Mouse (Mus musculus) limb, embryonic 11.5 days (tissue): ENCODE data around the gene Rhobtb3. TPM values are rescaled to one million over a fixed set of nuclear protein-coding genes. Genes with fewer than 3 reads are reported as not detected.
"Not testable (repeated sequence)": the region's sequence is repeated elsewhere in the genome, so short reads cannot be mapped to it uniquely, and the experiment has no call there.

ENCODE experiments used
- ATAC-seq: fragments of 200-750 bp; cut with Nextera tagmentation; 2 replicates; pipeline ENCODE4 v1.8.0; 2017; ENCODE audit warnings: low read depth; ENCODE audit not compliant: insufficient number of reproducible peaks, low FRiP score, low TSS enrichment
- DNase-seq: peaks from one replicate; pipeline ENCODE4 v3.0.0-alpha.2; 2015; ENCODE audit warnings: low spot score
- H3K27ac ChIP-seq: fragments of 300-500 bp; sonication (generic); replicated peaks from 2 replicates; pipeline ENCODE4 v1.5.1; 2014; ENCODE audit warnings: low read depth, mild to moderate bottlenecking, low read length
- H3K27me3 ChIP-seq: fragments of 300-500 bp; sonication (generic); 2 replicates; pipeline ENCODE4 v1.6.1; 2014; ENCODE audit warnings: mild to moderate bottlenecking, low read length, mixed read lengths; ENCODE audit not compliant: control insufficient read depth, insufficient read depth
- H3K36me3 ChIP-seq: fragments of 300-500 bp; sonication (generic); 2 replicates; pipeline ENCODE4 v1.6.1; 2014; ENCODE audit warnings: mild to moderate bottlenecking, low read length, moderate library complexity, mixed read lengths; ENCODE audit not compliant: control insufficient read depth, insufficient read depth
- H3K4me1 ChIP-seq: fragments of 300-500 bp; sonication (generic); 2 replicates; pipeline ENCODE4 v1.6.1; 2014; ENCODE audit warnings: low read length, mixed read lengths; ENCODE audit not compliant: control insufficient read depth, insufficient read depth
- H3K4me2 ChIP-seq: fragments of 300-500 bp; sonication (generic); 2 replicates; pipeline ENCODE4 v1.6.1; 2014; ENCODE audit warnings: low read depth, mild to moderate bottlenecking, moderate library complexity; ENCODE audit not compliant: severe bottlenecking
- H3K4me3 ChIP-seq: fragments of 300-500 bp; sonication (generic); 2 replicates; pipeline ENCODE4 v1.5.1; 2014; ENCODE audit warnings: low read depth, low read length
- H3K9ac ChIP-seq: fragments of 300-500 bp; sonication (generic); 2 replicates; pipeline ENCODE4 v1.6.1; 2014; ENCODE audit warnings: mild to moderate bottlenecking, low read length
- H3K9me3 ChIP-seq: fragments of 300-500 bp; sonication (generic); 2 replicates; pipeline ENCODE4 v1.6.1; 2016; ENCODE audit warnings: low read length; ENCODE audit not compliant: control insufficient read depth
- WGBS: fragments of 180-500 bp; shearing (Covaris S2); extraction: QIAGEN DNeasy Blood & Tissue Kit; methylation state at CpG from one replicate; pipeline ENCODE4 v1.1.7; 2014; 5-methylcytosine and 5-hydroxymethylcytosine counted together
- polyA plus RNA-seq: library from polyadenylated mRNA; unstranded; fragments of >200 nt; fragmentation: Nextera tagmentation; extraction: Ambion mirVana; gene quantifications from 2 replicates; pipeline ENCODE4 v1.2.1, GENCODE M21; 2014

Rhobtb3 gene
- polyA plus RNA-seq, 1 experiment from 2014 or later: 84.2 TPM

GRCm38 (mm10) chr13:75877907-75878306 is 65.8 kb downstream of the Rhobtb3 start:
- Histone ChIP-seq H3K9me3 (no peaks in the 10 kb centered on the region), H3K9ac (no peak overlapping the region), H3K4me1 (no peaks in the 10 kb centered on the region), H3K4me2 (no peak overlapping the region), H3K36me3 (peaks cover 5% of the 10 kb centered on the region), H3K27me3 (no peaks in the 10 kb centered on the region), H3K27ac (no peak overlapping the region), H3K4me3 (no peak overlapping the region)
- no peak for ATAC-seq
- no peak for DNase-seq

DNA sequence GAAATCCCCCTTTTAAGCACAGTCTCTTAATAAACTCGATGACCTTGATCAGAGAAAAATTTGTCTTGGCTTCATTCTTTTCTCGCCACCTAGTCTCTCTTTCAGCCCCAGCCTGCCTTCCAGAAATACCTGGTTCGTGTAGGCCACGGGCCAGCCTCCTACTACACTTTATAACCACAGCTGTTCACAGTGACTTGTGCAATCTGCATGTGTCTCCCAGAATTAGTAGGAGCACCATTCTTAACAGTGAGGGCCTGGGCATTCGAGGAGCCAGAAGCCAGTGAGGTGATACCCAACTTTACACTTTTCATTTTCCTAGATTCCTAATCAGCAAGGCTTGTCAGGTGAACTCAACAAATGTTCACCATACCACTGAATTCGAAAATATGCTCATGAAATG is 67.1 kb downstream of the Rhobtb3 start:
- Histone ChIP-seq H3K36me3 (peaks cover 5% of the 10 kb centered on the region), H3K4me3 (no peak overlapping the region), H3K4me2 (no peak overlapping the region), H3K4me1 (no peaks in the 10 kb centered on the region), H3K27ac (no peak overlapping the region), H3K9ac (no peak overlapping the region), H3K27me3 (no peaks in the 10 kb centered on the region), H3K9me3 (no peaks in the 10 kb centered on the region)
- WGBS: 83% methylated on average over 6 of the region's 6 CpGs
- ATAC-seq (no peak), DNase-seq (no peak)

- not testable (repeated sequence) for H3K4me1 ChIP-seq, DNase-seq, H3K27me3 ChIP-seq, H3K4me3 ChIP-seq, H3K4me2 ChIP-seq, ATAC-seq, H3K27ac ChIP-seq, H3K9ac ChIP-seq, H3K9me3 ChIP-seq, H3K36me3 ChIP-seq
- 82% methylated on average over 7 of the region's 7 CpGs for WGBS
These were observed 67.5 kb downstream of the Rhobtb3 start for GRCm38 (mm10) chr13:75876188-75876587.

DNA sequence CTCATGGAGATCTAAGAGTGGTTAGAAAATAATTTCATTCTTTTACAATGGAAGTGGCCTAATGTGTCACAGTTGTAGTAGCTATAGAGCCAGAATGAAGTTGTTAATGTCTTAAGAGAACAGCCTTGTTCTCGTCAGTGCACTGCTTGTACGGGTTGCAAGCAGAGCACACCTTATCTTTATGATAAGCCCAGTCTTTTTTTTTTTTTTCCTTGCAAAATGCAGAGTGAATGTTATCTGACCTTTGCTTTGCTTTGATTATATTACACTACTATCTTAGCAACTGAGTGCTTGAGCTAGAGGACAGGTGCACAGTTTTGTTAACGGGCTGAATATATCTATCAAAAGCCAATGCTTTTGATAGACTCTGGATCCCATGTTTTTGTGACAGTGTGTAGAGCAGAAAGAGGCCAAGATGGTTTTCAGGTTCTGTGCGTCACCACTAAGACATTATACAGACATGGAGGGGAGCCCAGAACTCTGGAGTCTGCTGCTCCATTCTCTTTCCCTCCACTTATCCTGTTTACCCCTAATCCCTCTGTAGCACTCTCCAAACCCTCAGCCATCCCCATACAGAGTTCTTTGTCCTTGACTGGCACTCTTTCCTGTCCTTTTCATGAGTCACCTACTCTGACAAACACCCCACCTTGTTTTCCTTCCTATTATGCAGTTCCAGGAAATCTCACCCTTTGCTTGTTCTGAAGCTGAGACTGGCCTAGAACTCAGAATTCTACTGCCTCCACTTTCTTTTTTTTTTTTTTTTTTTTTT is 68.9 kb downstream of the Rhobtb3 start:
- DNase-seq (no peak), ATAC-seq (no peak)
- Histone ChIP-seq H3K4me1 (no peaks in the 10 kb centered on the region), H3K36me3 (peaks cover 5% of the 10 kb centered on the region), H3K27ac (no peak overlapping the region), H3K4me3 (no peak overlapping the region), H3K4me2 (no peak overlapping the region), H3K27me3 (no peaks in the 10 kb centered on the region), H3K9me3 (no peaks in the 10 kb centered on the region), H3K9ac (no peak overlapping the region)
- 87% methylated on average over 4 of the region's 4 CpGs for WGBS

DNA sequence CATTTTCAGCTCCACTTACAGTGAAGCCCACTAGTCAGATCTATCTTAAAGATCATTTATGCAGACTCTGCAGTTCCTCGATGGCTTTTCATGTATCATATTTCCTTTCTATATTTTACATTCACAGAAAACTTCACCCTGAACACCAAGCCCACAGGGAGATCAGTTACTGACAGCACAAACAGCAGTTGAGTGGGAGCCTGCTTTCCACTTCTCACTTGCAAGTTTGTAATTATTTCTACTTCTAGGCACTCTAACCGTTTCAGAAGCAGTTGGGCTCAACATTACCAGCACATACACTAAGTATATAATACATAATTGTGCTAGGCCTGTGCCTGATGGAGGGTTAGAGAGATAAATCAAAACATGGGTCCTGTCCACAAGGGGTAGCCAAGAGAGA is 75.8 kb downstream of the Rhobtb3 start:
- no peaks in the 10 kb centered on the region for H3K27me3 ChIP-seq
- H3K9ac ChIP-seq: no peak overlapping the region
- WGBS: 90% methylated on average over 2 of the region's 2 CpGs
- H3K27ac ChIP-seq: no peak overlapping the region
- no peak overlapping the region for H3K4me3 ChIP-seq
- H3K9me3 ChIP-seq: no peaks in the 10 kb centered on the region
- no peak overlapping the region for H3K4me2 ChIP-seq
- H3K4me1 ChIP-seq: no peaks in the 10 kb centered on the region
- H3K36me3 ChIP-seq: peaks cover 4% of the 10 kb centered on the region; the same call in 1 of the 2 replicates
- no peak for ATAC-seq
- no peak for DNase-seq

GRCm38 (mm10) chr13:75865486-75866184 is 78.1 kb downstream of the Rhobtb3 start:
- Histone ChIP-seq H3K27ac (no peak overlapping the region), H3K36me3 (peaks cover 4% of the 10 kb centered on the region; the same call in 1 of the 2 replicates), H3K9ac (no peak overlapping the region), H3K4me1 (no peaks in the 10 kb centered on the region), H3K4me2 (no peak overlapping the region), H3K9me3 (no peaks in the 10 kb centered on the region), H3K27me3 (no peaks in the 10 kb centered on the region), H3K4me3 (no peak overlapping the region)
- ATAC-seq: no peak
- DNase-seq: no peak

GRCm38 (mm10) chr13:75859264-75859844 is 84.4 kb downstream of the Rhobtb3 start:
- H3K27me3 ChIP-seq: no peaks in the 10 kb centered on the region
- no peaks in the 10 kb centered on the region for H3K9me3 ChIP-seq
- H3K4me3 ChIP-seq: no peak overlapping the region
- H3K4me1 ChIP-seq: no peaks in the 10 kb centered on the region
- no peak overlapping the region for H3K9ac ChIP-seq
- ATAC-seq (no peak), DNase-seq (no peak)
- no peaks in the 10 kb centered on the region for H3K36me3 ChIP-seq
- no peak overlapping the region for H3K4me2 ChIP-seq
- H3K27ac ChIP-seq: no peak overlapping the region
- WGBS: 80% methylated on average over 1 of the region's 1 CpGs

- Histone ChIP-seq H3K9ac (no peak overlapping the region), H3K4me3 (no peak overlapping the region), H3K27me3 (no peaks in the 10 kb centered on the region), H3K4me1 (no peaks in the 10 kb centered on the region), H3K27ac (no peak overlapping the region), H3K36me3 (no peaks in the 10 kb centered on the region), H3K9me3 (no peaks in the 10 kb centered on the region), H3K4me2 (no peak overlapping the region)
- no peak for ATAC-seq
- 93% methylated on average over 3 of the region's 3 CpGs for WGBS
- no peak for DNase-seq
These were observed 90.6 kb downstream of the Rhobtb3 start for GRCm38 (mm10) chr13:75853118-75853517.
